Mouse (Mus musculus) adrenal gland, postnatal 25 days (tissue): Measurements from ENCODE around the gene B130006D01Rik. TPM values are rescaled to one million over a fixed set of nuclear protein-coding genes. Genes with fewer than 3 reads are reported as not detected.
A peak's percentile ranks its signal among the peaks of the same experiment; 100 is the strongest.

ENCODE experiments used
- DNase-seq: peaks from one replicate; pipeline ENCODE4 v3.0.0; 2021; ENCODE audit warnings: mixed read lengths
- long read RNA-seq: library from polyadenylated mRNA; stranded (forward); transcript quantifications from one replicate; pipeline ENCODE4 v2.0.0, GENCODE M21; 2021
- total RNA-seq: library from RNA; stranded (reverse); gene quantifications from 2 replicates; pipeline ENCODE4 v1.2.3, GENCODE M21; 2021

The B130006D01Rik gene
- total RNA-seq: 1.1 and 1.4 TPM in 2 replicates
- long read RNA-seq: 0 reads

DNA sequence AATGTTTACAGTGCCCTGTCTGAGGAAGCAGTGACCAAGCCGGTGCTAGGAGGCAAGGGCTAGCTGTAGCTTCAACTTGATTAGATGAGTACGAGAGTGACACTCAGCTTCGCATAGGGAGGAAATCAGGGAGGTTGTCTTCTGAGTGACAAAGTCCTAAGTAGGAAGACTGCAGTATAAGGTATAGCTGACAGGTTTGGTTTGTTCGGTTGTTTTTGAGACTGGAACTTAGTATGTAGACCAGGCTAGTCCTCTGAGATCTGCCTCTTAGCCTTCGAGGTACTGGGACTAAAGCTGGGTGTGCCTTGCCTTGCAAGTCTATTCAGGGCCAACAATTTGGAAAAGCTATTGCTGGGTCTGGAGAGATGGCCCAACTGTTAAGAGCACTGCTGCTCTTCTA is at the start of gene B130006D01Rik:
TSS of gene B130006D01Rik (plus strand) at position 301 of the 400 bp plus-strand sequence.
- no peak for DNase-seq

GRCm38 (mm10) chr11:95675498-95675897 is 47.9 kb upstream of the B130006D01Rik start:
- DNase-seq: no peak

- peak; percentile 36 for DNase-seq
Measured at GRCm38 (mm10) chr11:95676307-95676706, 47.1 kb upstream of the B130006D01Rik start.

- DNase-seq: no peak
Measured at GRCm38 (mm10) chr11:95677925-95678701, 45.3 kb upstream of the B130006D01Rik start.

DNA sequence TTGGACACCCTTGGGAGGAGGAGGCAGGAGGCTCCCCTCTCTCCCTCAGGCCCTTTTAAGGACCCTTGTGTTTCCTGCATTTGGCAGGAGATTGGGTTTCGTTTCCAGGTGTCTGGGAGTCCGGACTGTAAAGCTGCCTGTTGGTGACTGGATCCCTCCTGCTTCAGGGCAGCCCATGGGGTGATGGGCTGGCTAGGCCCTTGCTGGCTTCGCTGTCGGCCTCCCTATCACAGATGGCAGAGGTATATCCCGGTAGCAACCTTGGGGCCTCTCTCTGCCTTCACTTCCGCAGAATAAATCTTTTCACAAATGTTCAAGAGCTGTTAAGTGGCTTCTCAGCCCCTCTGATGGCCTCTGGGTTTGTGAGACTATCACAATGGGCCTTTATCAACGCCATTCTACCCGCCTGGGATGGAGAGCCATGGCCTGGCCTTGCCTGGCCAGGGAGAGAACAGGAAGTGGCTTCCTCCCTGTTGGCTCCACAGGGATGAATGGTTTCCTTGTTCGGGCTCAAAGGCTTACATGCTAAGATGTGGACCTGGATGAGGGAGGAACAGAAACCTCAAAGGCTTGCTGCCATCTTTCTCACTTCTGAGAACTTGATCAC is 41.3 kb upstream of the B130006D01Rik start:
- no peak for DNase-seq

GRCm38 (mm10) chr11:95682946-95683345 is 40.4 kb upstream of the B130006D01Rik start:
- DNase-seq: no peak

DNA sequence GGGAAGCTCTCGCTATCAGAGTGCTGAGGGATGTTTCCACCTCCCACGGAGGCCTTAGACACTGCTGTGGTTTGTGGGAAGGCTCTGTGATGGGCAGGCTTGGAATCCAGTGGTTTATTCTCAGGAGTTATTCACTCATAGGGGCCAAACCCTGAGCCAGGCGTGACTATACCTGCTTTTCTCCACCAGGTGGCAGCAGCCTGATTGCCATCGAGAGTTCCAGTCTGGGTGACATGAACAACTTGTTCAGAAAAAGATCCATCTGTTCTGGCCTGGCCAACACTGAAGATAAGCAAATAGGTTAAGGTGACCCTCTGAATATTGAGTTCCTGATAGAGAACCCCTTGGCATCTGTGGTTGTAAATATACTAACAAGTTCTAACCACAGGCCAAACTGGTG is 37.4 kb upstream of the B130006D01Rik start:
- DNase-seq: peak; percentile 73

- DNase-seq: no peak
Measured at GRCm38 (mm10) chr11:95687084-95687656, 36.2 kb upstream of the B130006D01Rik start.

- DNase-seq: no peak
Measured at GRCm38 (mm10) chr11:95688515-95688914, 34.9 kb upstream of the B130006D01Rik start.

GRCm38 (mm10) chr11:95688981-95689380 is 34.4 kb upstream of the B130006D01Rik start:
- no peak for DNase-seq

DNA sequence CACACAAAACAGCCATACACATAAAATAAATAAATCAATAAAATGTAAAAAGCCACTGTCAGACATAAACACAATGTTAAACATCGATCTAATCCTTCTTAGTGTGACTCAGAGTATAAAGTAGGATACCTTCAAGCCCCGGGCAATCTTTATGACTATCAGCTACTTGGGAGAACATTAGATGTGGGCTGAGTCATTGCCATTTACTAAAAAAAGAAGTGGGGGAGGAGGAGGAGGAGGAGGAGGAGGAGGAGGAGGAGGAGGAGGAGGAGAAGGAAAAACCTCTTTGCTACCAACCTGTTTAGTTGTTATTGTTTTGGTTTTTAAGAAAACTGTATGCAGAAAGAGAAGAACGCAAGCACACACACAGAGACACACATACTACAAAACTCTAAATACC is 33.8 kb upstream of the B130006D01Rik start:
- DNase-seq: no peak

DNA sequence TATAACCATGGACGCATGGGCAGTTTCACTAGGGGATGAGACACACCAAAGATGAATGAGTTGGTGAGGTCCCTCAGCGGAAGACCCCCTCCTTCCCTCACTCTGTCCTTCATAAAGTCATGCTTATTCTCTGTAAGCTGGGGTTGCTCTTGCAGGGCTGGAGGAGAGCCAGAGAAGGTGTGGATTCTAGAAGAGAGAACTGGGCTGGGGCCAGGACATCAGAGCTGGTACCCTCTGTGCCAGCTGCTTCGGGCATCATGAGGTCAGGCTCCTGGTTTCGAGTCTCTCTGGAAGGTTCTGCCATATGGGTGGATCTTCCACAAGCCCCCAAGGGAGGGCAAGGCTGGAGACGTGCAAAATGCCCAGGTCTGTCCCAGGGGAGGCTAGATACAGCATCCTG is 24.8 kb upstream of the B130006D01Rik start:
- DNase-seq: no peak

GRCm38 (mm10) chr11:95700778-95701739 is 22.3 kb upstream of the B130006D01Rik start:
- no peak for DNase-seq

DNA sequence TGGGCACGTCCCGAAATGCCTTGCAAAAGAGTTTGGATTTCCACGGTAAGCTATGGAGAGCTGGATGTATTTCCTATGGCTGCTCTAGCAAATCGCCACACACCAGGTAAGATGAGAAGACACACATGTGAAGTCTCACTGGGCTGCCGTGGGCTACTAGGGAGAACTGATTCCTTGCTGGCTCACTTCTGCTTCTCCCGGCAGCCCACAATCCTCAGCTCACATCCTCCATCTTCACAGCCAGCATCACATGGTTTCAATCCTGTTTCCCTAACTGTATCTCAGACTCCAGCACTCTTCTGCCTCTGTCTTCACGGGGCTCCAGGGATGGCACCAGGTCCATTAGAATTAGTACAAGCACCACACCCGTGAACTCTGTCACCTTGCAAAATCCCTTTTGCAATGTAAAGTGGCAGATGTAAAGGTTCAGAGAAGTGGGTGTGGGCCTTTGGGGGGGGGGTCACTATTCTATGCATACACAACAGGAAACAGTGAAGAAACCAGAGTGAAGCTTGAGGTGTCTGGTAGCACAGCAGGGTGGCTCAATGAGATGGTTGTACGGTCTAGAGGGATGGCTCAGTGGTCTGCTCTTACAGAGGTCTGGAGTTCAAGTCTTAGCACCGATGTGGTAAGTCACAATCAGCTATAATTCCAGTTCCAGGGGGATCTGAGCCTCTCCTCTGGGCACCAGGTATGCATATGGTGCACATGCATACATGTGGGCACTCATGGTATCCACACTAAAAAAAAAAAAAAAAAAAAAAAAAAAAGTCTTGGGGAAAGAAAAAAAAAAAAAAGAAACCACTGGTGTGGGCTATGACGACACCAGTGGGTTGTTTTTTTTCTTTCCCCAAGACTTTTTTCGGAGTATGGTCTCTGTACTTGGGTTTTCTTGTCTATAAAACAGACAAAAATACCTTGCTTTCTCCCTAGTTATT is 19.1 kb upstream of the B130006D01Rik start:
- DNase-seq: no peak

- DNase-seq: no peak
Measured at GRCm38 (mm10) chr11:95704970-95705330, 18.4 kb upstream of the B130006D01Rik start.

- DNase-seq: no peak
Measured at GRCm38 (mm10) chr11:95709534-95710040, 13.8 kb upstream of the B130006D01Rik start.

- DNase-seq: no peak
Measured at GRCm38 (mm10) chr11:95710478-95710877, 12.9 kb upstream of the B130006D01Rik start.

DNA sequence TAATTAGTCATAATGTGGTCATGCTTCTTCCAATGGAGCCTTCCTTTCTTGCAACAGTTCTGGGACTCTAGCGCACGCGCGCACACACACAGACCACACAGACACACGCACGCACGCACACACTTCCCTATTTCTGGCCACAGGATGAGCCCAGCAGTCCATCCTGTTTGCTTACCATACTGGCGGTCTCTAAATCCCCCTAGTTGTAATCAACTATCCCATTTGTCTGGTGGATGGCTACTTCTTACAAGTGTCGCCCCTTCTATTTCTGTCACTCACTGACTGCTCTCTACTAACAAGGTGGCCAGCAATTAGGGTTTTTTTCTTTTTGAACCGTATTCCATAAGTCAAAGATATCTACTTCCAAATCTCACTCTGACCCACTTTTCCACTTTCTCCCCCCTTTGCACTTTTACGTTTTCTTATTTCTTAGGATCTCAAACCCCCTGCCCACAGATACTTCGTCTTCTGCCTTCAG is 11.3 kb upstream of the B130006D01Rik start:
- peak; percentile 32 for DNase-seq

GRCm38 (mm10) chr11:95712563-95713224 is 10.7 kb upstream of the B130006D01Rik start, which contains the start of gene Zfp652:
Gene Zfp652, plus strand, starts transcription at chr11:95712673.
- peak; percentile 86 for DNase-seq

DNA sequence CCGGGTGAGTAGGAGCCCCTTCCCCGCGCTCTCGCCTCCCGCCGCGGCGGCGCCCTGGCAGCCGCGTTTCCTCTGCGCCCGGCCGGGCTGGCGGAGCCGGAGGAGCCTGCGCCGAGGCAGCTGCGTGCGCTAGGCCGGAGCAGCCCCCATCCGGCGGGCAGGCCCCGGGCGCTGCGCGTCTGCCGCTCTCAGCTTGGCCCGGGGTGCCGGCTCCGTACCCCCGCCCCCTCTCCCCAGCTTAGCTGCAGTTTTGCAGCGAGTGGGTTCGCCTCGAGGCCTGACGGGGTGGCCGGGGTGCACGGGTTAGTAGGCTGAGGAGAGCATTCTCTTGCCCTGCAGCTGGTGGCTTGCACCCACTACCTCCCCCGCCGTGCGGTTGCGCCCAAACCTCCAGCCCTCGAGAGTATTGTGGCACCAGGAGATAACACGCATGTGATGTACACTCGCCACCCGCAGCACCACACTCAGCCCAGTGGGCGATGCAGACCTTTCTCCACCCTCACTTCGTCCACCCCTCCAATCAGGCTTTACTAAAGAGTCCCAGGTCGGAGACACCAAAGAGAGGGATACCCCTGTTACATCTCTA is 10.1 kb upstream of the B130006D01Rik start:
- peak; percentile 50 for DNase-seq
